Mouse (Mus musculus) liver, embryonic 12.5 days (tissue): ENCODE data around the gene Ttc17. TPM values are rescaled to one million over a fixed set of nuclear protein-coding genes. Genes with fewer than 3 reads are reported as not detected.

Experiments
- ATAC-seq: fragments of 200-750 bp; cut with Nextera tagmentation; 2 replicates; pipeline ENCODE4 v1.8.0; 2017; ENCODE audit warnings: moderate number of reproducible peaks, mild to moderate bottlenecking, moderate library complexity
- H3K27ac ChIP-seq: fragments of 300-500 bp; sonication (generic); 2 replicates; pipeline ENCODE4 v1.5.1; 2016; ENCODE audit warnings: mild to moderate bottlenecking
- H3K27me3 ChIP-seq: fragments of 300-500 bp; sonication (generic); replicated peaks from 2 replicates; pipeline ENCODE4 v1.6.1; 2016; ENCODE audit warnings: mild to moderate bottlenecking, moderate library complexity
- H3K36me3 ChIP-seq: fragments of 300-500 bp; sonication (generic); 2 replicates; pipeline ENCODE4 v1.6.1; 2016; ENCODE audit warnings: mild to moderate bottlenecking, moderate library complexity
- H3K4me1 ChIP-seq: fragments of 300-500 bp; sonication (generic); 2 replicates; pipeline ENCODE4 v1.6.1; 2016
- H3K4me2 ChIP-seq: fragments of 300-500 bp; sonication (generic); 2 replicates; pipeline ENCODE4 v1.6.1; 2016; ENCODE audit warnings: mild to moderate bottlenecking, moderate library complexity
- H3K4me3 ChIP-seq: fragments of 300-500 bp; sonication (generic); 2 replicates; pipeline ENCODE4 v1.5.1; 2016; ENCODE audit warnings: mild to moderate bottlenecking, moderate library complexity
- H3K9ac ChIP-seq: fragments of 300-500 bp; sonication (generic); 2 replicates; pipeline ENCODE4 v1.6.1; 2016; ENCODE audit warnings: mild to moderate bottlenecking, moderate library complexity
- H3K9me3 ChIP-seq: fragments of 300-500 bp; sonication (generic); replicated peaks from 2 replicates; pipeline ENCODE4 v1.6.1; 2016; ENCODE audit warnings: mild to moderate bottlenecking, moderate library complexity
- WGBS: fragments of 180-500 bp; shearing (Covaris S2); methylation state at CpG from one replicate; pipeline ENCODE4 v1.1.7; 2016; ENCODE audit not compliant: insufficient replicate concordance; 5-methylcytosine and 5-hydroxymethylcytosine counted together
- polyA plus RNA-seq: library from polyadenylated mRNA; unstranded; fragments of >200 nt; fragmentation: Nextera tagmentation; extraction: Ambion mirVana; gene quantifications from 2 replicates; pipeline ENCODE4 v1.2.1, GENCODE M21; 2016

Ttc17 gene
- polyA plus RNA-seq, 1 experiment from 2014 or later, result 8.2 TPM

DNA sequence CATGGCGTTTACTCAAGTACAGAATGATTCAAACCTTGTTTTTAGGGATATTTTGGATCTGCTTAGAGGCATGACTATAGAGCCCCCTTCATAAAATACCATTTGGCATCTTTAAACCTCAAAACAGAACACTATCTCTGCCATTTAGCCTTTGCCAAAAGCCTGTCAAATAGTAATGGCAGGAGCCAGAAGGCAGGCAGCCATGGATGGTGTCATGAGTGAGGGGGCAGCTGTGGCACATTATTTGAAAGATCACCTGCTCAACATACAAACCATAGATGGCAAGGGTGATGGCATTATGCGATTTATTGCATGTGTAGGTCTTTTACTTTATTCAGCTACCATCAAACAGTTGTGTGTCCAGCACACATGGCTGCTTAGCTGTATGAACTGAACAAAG is 73.4 kb downstream of the Ttc17 start:
- Histone ChIP-seq H3K4me3 (no peak overlapping the region), H3K4me1 (no peaks in the 10 kb centered on the region), H3K4me2 (no peak overlapping the region), H3K36me3 (peaks cover 60% of the 10 kb centered on the region), H3K27ac (no peak overlapping the region), H3K27me3 (no peaks in the 10 kb centered on the region), H3K9ac (no peak overlapping the region), H3K9me3 (no peaks in the 10 kb centered on the region)
- ATAC-seq, result no peak
- 86% methylated on average over 2 of the region's 2 CpGs for WGBS

GRCm38 (mm10) chr2:94329336-94329735 is 77.2 kb downstream of the Ttc17 start:
- no peaks in the 10 kb centered on the region for H3K27me3 ChIP-seq
- H3K4me1 ChIP-seq, result no peaks in the 10 kb centered on the region
- no peak overlapping the region for H3K27ac ChIP-seq
- H3K36me3 ChIP-seq, result peaks cover 77% of the 10 kb centered on the region
- H3K9me3 ChIP-seq, result no peaks in the 10 kb centered on the region
- H3K4me3 ChIP-seq, result no peak overlapping the region
- no peak overlapping the region for H3K9ac ChIP-seq
- 88% methylated on average over 13 of the region's 13 CpGs for WGBS
- ATAC-seq, result no peak
- H3K4me2 ChIP-seq, result no peak overlapping the region

DNA sequence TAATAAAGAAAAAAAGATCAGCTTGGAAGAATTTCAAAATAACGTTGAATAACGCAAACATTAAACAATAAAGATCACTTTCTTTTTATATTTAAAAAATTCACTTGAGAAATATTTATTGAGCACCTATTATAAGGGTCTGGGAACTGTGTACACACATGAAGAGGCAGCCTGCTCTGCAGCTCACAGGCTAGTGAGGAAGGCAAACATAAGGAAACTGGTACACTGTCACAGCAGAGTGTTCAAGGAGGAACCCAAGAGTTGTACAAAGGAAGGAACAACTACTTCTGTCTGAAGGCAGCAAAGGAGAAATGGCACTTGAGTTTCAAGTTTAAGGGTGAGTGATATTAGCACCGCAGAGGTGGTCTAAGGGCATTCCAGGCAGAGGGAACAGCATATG is 78.7 kb downstream of the Ttc17 start:
- no peaks in the 10 kb centered on the region for H3K27me3 ChIP-seq
- no peak overlapping the region for H3K9ac ChIP-seq
- no peaks in the 10 kb centered on the region for H3K4me1 ChIP-seq
- H3K4me2 ChIP-seq, result no peak overlapping the region
- H3K4me3 ChIP-seq, result no peak overlapping the region
- no peak for ATAC-seq
- 81% methylated on average over 3 of the region's 3 CpGs for WGBS
- H3K9me3 ChIP-seq, result no peaks in the 10 kb centered on the region
- no peak overlapping the region for H3K27ac ChIP-seq
- peaks cover 85% of the 10 kb centered on the region for H3K36me3 ChIP-seq

- H3K4me1 ChIP-seq, result no peaks in the 10 kb centered on the region
- no peak overlapping the region for H3K9ac ChIP-seq
- no peak overlapping the region for H3K4me2 ChIP-seq
- peaks cover 70% of the 10 kb centered on the region for H3K36me3 ChIP-seq
- ATAC-seq, result no peak
- H3K4me3 ChIP-seq, result no peak overlapping the region
- H3K27me3 ChIP-seq, result no peaks in the 10 kb centered on the region
- H3K27ac ChIP-seq, result no peak overlapping the region
- 70% methylated on average over 2 of the region's 2 CpGs for WGBS
- no peaks in the 10 kb centered on the region for H3K9me3 ChIP-seq
Observed at GRCm38 (mm10) chr2:94319780-94320179, 86.7 kb downstream of the Ttc17 start.

DNA sequence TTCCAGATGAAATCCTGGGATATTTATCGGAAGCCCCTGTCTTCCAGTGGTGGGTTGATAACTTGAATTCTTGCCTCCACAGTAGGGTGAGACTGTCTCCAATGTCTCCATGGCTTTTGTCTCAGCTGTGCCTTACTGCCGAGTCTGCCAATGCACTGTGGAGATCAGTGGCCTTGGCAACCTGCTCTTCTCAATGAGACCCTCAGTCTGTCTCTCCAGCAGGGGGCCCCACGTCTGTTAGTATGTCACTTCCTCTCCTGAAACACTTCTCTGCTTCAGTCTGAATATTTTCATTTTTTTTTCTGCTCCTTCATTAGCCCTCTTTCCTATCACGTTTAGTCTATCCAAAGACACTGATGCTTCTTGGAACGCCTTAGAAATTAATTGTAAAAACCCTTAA is 90.0 kb downstream of the Ttc17 start:
- no peak for ATAC-seq
- peaks cover 57% of the 10 kb centered on the region for H3K36me3 ChIP-seq
- H3K9me3 ChIP-seq, result no peaks in the 10 kb centered on the region

GRCm38 (mm10) chr2:94303984-94304383 is 102.5 kb downstream of the Ttc17 start:
- Histone ChIP-seq H3K27ac (no peak overlapping the region), H3K4me1 (no peaks in the 10 kb centered on the region), H3K9ac (no peak overlapping the region), H3K4me2 (no peak overlapping the region), H3K4me3 (no peak overlapping the region), H3K36me3 (peaks cover 42% of the 10 kb centered on the region), H3K9me3 (no peaks in the 10 kb centered on the region), H3K27me3 (no peaks in the 10 kb centered on the region)
- ATAC-seq, result no peak
- WGBS, result 80% methylated on average over 10 of the region's 10 CpGs

More for the DNA sequence above, 90.0 kb downstream of the Ttc17 start:
- Histone ChIP-seq H3K4me3 (no peak overlapping the region), H3K4me2 (no peak overlapping the region), H3K27me3 (no peaks in the 10 kb centered on the region), H3K27ac (no peak overlapping the region), H3K4me1 (no peaks in the 10 kb centered on the region), H3K9ac (no peak overlapping the region)
- WGBS, result 69% methylated on average over 5 of the region's 5 CpGs

DNA sequence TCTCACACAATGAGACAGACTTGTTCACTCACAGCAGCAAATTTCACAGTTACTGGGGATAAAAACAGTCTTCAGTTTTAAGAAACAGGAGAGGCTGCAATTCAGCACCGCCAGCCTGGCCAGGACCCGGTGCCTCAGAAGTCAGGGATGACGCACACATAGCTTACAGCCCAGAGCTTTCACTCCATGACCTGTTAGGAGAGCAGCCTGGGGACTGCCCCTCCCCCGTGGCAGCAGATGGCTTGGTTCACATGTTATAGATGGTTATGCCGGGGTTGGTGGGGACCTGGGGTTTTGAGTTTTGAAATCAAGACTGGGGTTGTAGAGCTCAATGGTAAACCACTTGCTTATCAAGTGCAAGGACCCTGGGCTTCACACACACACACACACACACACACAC is 104.1 kb downstream of the Ttc17 start:
- H3K27ac ChIP-seq, result no peak overlapping the region
- no peak overlapping the region for H3K4me3 ChIP-seq
- H3K4me2 ChIP-seq, result no peak overlapping the region
- no peaks in the 10 kb centered on the region for H3K27me3 ChIP-seq
- no peak overlapping the region for H3K9ac ChIP-seq
- no peaks in the 10 kb centered on the region for H3K9me3 ChIP-seq
- peaks cover 41% of the 10 kb centered on the region for H3K36me3 ChIP-seq
- WGBS, result 79% methylated on average over 5 of the region's 5 CpGs
- no peak for ATAC-seq
- H3K4me1 ChIP-seq, result no peaks in the 10 kb centered on the region

GRCm38 (mm10) chr2:94301749-94302148 is 104.7 kb downstream of the Ttc17 start:
- Histone ChIP-seq H3K9ac (no peak overlapping the region), H3K36me3 (peaks cover 41% of the 10 kb centered on the region), H3K27ac (no peak overlapping the region), H3K4me3 (no peak overlapping the region), H3K4me2 (no peak overlapping the region), H3K27me3 (no peaks in the 10 kb centered on the region), H3K9me3 (no peaks in the 10 kb centered on the region), H3K4me1 (no peaks in the 10 kb centered on the region)
- no peak for ATAC-seq
- WGBS, result 91% methylated on average over 8 of the region's 8 CpGs

DNA sequence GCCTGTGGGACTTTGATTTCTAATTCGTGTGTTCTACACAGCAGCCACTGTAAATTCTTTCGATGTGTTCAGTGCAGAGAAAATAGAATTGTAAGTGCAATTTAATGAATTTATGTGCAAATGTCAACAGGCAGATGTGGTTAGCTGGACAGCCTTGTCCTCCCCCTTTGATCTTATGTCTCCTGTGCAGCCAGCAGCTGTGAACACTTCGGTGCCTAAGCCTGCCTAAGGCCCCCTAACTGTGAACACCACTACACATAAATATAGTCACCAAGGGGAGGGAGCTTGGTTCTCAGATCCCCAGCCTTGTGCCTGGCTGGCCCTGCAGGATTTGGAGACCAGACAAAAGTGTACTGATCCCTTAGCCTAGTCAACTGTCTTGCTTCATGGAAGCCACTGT is 109.0 kb downstream of the Ttc17 start:
- WGBS, result 66% methylated on average over 3 of the region's 3 CpGs
- Histone ChIP-seq H3K4me3 (no peak overlapping the region), H3K27me3 (0 out of 2 replicates have a peak, but pooled peaks cover 17% of the 10 kb centered on the region), H3K27ac (no peak overlapping the region), H3K9ac (no peak overlapping the region), H3K9me3 (no peaks in the 10 kb centered on the region), H3K4me2 (no peak overlapping the region), H3K36me3 (peaks cover 32% of the 10 kb centered on the region), H3K4me1 (no peaks in the 10 kb centered on the region)
- ATAC-seq, result no peak

DNA sequence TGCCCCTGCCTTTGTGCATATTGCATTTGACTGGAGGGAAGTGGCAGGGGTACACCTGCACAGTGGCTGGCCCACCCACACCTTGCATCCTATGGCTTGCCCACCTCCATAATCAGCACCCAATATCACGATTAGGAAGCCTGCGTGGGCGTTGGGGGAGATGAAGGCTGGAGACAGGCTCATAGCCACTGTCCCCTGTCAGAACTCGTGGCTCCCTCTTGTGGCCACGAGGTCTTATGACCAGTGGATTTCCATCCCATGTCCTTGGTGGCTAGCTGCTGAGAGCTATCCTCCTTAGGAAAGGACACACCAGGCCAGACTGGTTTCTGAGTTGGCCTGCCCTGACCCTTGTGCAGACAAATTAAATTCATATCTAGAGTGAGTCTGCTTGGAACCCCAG is 116.0 kb downstream of the Ttc17 start:
- Histone ChIP-seq H3K4me1 (no peaks in the 10 kb centered on the region), H3K9me3 (no peaks in the 10 kb centered on the region), H3K27ac (no peak overlapping the region), H3K9ac (no peak overlapping the region), H3K36me3 (no peaks in the 10 kb centered on the region), H3K4me3 (no peak overlapping the region), H3K27me3 (peaks cover 50% of the 10 kb centered on the region), H3K4me2 (no peak overlapping the region)
- ATAC-seq, result no peak
- WGBS, result 4% methylated on average over 5 of the region's 5 CpGs

DNA sequence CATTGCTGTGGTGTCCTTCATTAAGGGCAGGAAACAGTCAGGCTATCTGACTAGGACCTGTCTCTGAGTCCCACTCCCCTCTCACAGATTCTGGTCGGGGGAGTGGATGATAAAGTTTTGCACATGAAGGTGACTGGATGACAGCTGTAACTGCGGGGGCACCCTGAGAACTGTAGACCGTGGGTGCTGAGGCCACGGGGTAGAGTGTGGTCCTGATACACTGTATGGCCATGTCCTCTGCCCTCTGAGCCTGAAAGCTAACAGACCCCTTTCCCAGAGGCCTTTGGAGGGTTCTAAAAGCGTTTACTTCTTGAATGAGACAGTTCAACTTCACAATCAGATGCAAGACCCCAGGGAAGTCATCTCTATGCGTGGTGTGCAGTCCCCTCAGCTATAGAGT is 116.8 kb downstream of the Ttc17 start:
- no peaks in the 10 kb centered on the region for H3K9me3 ChIP-seq
- 57% methylated on average over 6 of the region's 6 CpGs for WGBS
- H3K36me3 ChIP-seq, result no peaks in the 10 kb centered on the region
- H3K27ac ChIP-seq, result no peak overlapping the region
- H3K4me2 ChIP-seq, result no peak overlapping the region
- no peak overlapping the region for H3K4me3 ChIP-seq
- H3K27me3 ChIP-seq, result peaks cover 45% of the 10 kb centered on the region
- H3K9ac ChIP-seq, result no peak overlapping the region
- no peak for ATAC-seq
- no peaks in the 10 kb centered on the region for H3K4me1 ChIP-seq

DNA sequence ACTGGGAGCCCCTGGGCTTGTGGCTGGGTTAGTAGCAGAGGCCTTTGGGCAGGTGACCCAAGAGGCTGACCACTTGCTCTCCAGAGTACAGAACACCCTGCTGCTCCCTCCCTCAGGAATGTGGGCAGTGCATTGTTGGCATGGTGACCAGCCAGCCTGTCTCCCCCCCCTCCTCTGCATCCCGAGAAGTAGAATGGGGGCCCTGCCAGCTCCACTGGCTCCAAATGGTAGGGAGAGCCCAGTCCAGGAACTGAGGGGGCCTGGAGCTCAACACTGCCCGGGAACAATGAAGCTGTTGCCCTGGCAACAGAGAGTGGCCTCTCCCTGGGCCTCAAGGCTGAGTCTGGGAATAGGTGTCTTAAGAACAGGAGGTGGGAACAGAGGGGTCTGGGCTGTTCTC is 117.3 kb downstream of the Ttc17 start:
- 0 out of 2 replicates have a peak, but pooled peaks have one; percentile 15 for ATAC-seq
- peaks cover 40% of the 10 kb centered on the region for H3K27me3 ChIP-seq

DNA sequence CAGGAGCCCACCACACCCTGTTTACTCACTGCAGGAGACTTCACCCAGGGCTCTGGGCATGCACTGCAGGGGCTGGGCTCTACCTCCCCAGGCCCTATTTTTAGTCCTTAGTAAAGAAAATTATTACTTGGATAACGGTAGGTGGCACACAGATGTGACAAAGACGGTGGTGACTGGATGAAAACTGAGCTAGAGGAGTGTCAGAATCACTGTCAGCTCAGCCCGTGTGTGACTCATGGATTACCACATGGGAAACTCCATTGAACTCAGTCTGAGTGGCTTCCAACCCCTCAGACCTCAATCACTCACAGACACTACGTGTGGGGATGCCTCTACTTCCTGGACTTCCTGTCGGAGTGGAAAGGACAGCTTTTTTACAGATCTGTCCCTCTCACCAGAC is 118.4 kb downstream of the Ttc17 start:
- H3K27me3 ChIP-seq, result peaks cover 37% of the 10 kb centered on the region
- H3K27ac ChIP-seq, result no peak overlapping the region
- H3K4me2 ChIP-seq, result no peak overlapping the region
- no peaks in the 10 kb centered on the region for H3K4me1 ChIP-seq
- no peak for ATAC-seq
- no peak overlapping the region for H3K4me3 ChIP-seq
- no peak overlapping the region for H3K9ac ChIP-seq
- no peaks in the 10 kb centered on the region for H3K36me3 ChIP-seq
- 26% methylated on average over 5 of the region's 5 CpGs for WGBS
- no peaks in the 10 kb centered on the region for H3K9me3 ChIP-seq

More for the DNA sequence above, 117.3 kb downstream of the Ttc17 start:
- Histone ChIP-seq H3K4me3 (no peak overlapping the region), H3K9me3 (no peaks in the 10 kb centered on the region), H3K27ac (no peak overlapping the region), H3K4me1 (no peaks in the 10 kb centered on the region), H3K36me3 (no peaks in the 10 kb centered on the region), H3K4me2 (no peak overlapping the region), H3K9ac (no peak overlapping the region)
- WGBS, result 6% methylated on average over 2 of the region's 2 CpGs
